ENCODE assay signal across 10 mouse cellular contexts in the genomic region with DNA sequence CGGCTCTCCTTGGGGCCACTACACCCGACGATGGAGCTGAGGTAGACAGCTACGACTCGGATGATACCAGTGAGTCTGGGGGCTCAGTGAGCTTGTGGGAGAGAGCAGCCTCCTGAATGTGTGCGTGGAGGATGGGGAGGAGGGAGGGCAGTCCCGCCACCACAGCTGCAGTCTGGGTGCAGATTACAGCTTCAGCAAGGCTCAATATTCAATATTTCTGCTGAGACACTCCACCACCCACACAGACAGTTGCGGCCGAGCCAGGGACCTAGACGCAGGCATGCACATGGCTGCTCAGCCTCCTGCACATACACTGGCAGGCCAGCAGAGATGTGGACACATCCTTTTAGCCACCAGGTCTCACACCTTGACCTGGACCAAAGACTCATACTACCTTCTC. TPM values are rescaled to one million over a fixed set of nuclear protein-coding genes. Genes with fewer than 3 reads are reported as not detected.
DNase-seq lines count a peak whose midpoint lies in the region; ATAC-seq and TF ChIP-seq lines count a peak whose summit lies in the region.
"Had no signal": no experiment of that assay in that cellular context is flagged by ENCODE, and none has a peak within 500 bp of the region (broad histone marks: within the 10 kb centered on the region; RNA-seq: fewer than 3 reads in every experiment).

No protein-coding gene starts in this region.

- intact Hi-C loops in gastrocnemius, postnatal 14 days (cut with DNase I; ENCODE audit: low total_unique reads), result no loop called here

- no peak for DNase-seq in layer of hippocampus, adult 2 months (ENCODE audit: low spot score in 2 of 2)
- no peak for DNase-seq in layer of hippocampus, postnatal 10 days (ENCODE audit: low spot score in 2 of 2)
- no peak for DNase-seq in gastrocnemius, postnatal 14 days
- DNase-seq in lung, postnatal 10 days, result no peak
- DNase-seq in adrenal gland, postnatal 14 days, result no peak

- no peak overlapping the region for H3K9ac ChIP-seq in embryonic facial prominence, embryonic 15.5 days
- 0 out of 2 replicates have a peak overlapping the region, but pooled peaks have one; percentile 12 for H3K9ac ChIP-seq in intestine, embryonic 16.5 days (ENCODE audit: low read depth, low read length)
- peak overlapping the region; percentile 74 for H3K9ac ChIP-seq in neural tube, embryonic 15.5 days (replicated peaks)

- H3K27ac ChIP-seq in layer of hippocampus, adult 2 months, result peak overlapping the region; percentile 36; the same call in 1 of the 2 replicates
- H3K27ac ChIP-seq in embryonic facial prominence, embryonic 15.5 days (replicated peaks), result no peak overlapping the region
- H3K27ac ChIP-seq in intestine, embryonic 16.5 days (ENCODE audit: low read length), result no peak overlapping the region
- no peak overlapping the region; the same call in 1 of the 2 replicates for H3K27ac ChIP-seq in neural tube, embryonic 15.5 days (replicated peaks)

- H3K27me3 ChIP-seq in embryonic facial prominence, embryonic 15.5 days, result peaks cover 27% of the 10 kb centered on the region
- peaks cover 23% of the 10 kb centered on the region for H3K27me3 ChIP-seq in intestine, embryonic 16.5 days (replicated peaks; ENCODE audit: control insufficient read depth, insufficient read depth, low read length)
- H3K27me3 ChIP-seq in neural tube, embryonic 15.5 days (replicated peaks), result peaks cover 22% of the 10 kb centered on the region

- no peaks in the 10 kb centered on the region for H3K9me3 ChIP-seq in embryonic facial prominence, embryonic 15.5 days (replicated peaks)
- no peaks in the 10 kb centered on the region for H3K9me3 ChIP-seq in intestine, embryonic 16.5 days (ENCODE audit: control insufficient read depth, low read length)
- no peaks in the 10 kb centered on the region for H3K9me3 ChIP-seq in neural tube, embryonic 15.5 days (replicated peaks)

- TF ChIP-seq CTCF in layer of hippocampus, adult 2 months (conservative IDR thresholded peaks at IDR 0.05), result no peak

- H3K36me3 ChIP-seq in embryonic facial prominence, embryonic 15.5 days, result peaks cover 22% of the 10 kb centered on the region
- peaks cover 13% of the 10 kb centered on the region; the same call in 1 of the 2 replicates for H3K36me3 ChIP-seq in intestine, embryonic 16.5 days (ENCODE audit: control insufficient read depth, insufficient read depth, low read length)
- peaks cover 31% of the 10 kb centered on the region for H3K36me3 ChIP-seq in neural tube, embryonic 15.5 days

- H3K4me3 ChIP-seq in layer of hippocampus, adult 2 months, result peak overlapping the region; percentile 63
- H3K4me3 ChIP-seq in embryonic facial prominence, embryonic 15.5 days (replicated peaks), result 0 out of 2 replicates have a peak overlapping the region, but pooled peaks have one; percentile 51
- H3K4me3 ChIP-seq in intestine, embryonic 16.5 days (ENCODE audit: low read length), result no peak overlapping the region
- H3K4me3 ChIP-seq in neural tube, embryonic 15.5 days (replicated peaks), result peak overlapping the region; percentile 61

- H3K4me1 ChIP-seq in embryonic facial prominence, embryonic 15.5 days, result peaks cover 24% of the 10 kb centered on the region
- H3K4me1 ChIP-seq in intestine, embryonic 16.5 days (ENCODE audit: control insufficient read depth, insufficient read depth, low read length), result peaks cover 28% of the 10 kb centered on the region
- H3K4me1 ChIP-seq in neural tube, embryonic 15.5 days, result peaks cover 24% of the 10 kb centered on the region

- ATAC-seq in embryonic facial prominence, embryonic 15.5 days (ENCODE audit: insufficient number of reproducible peaks, low FRiP score, low TSS enrichment, low read depth), result no peak
- ATAC-seq in intestine, embryonic 16.5 days, result 0 out of 2 replicates have a peak, but pooled peaks have one; percentile 4
- 0 out of 2 replicates have a peak, but pooled peaks have one; percentile 23 for ATAC-seq in neural tube, embryonic 15.5 days (ENCODE audit: low FRiP score)

- H3K4me2 ChIP-seq in embryonic facial prominence, embryonic 15.5 days (replicated peaks), result peak overlapping the region; percentile 97
- H3K4me2 ChIP-seq in intestine, embryonic 16.5 days (ENCODE audit: low read depth, low read length), result no peak overlapping the region
- H3K4me2 ChIP-seq in neural tube, embryonic 15.5 days, result peak overlapping the region; percentile 100

- 18% methylated on average over 10 of the region's 10 CpGs for WGBS in embryonic facial prominence, embryonic 15.5 days
- WGBS in intestine, embryonic 16.5 days, result 26% methylated on average over 10 of the region's 10 CpGs
- 22% methylated on average over 10 of the region's 10 CpGs for WGBS in neural tube, embryonic 15.5 days

RNA-seq across cellular contexts. Expression of a gene that starts 1.6 kb away (rescaled TPM):
- total RNA-seq in layer of hippocampus, adult 2 months (2021), result 10 to 100 TPM; 19.2 to 20.5 TPM
- 10 to 100 TPM; 54.0 to 54.1 TPM for total RNA-seq in layer of hippocampus, postnatal 10 days (2021)
- 0.85 and 1.6 TPM in 2 replicates for polyA plus RNA-seq in embryonic facial prominence, embryonic 15.5 days (2015; fragmentation: Nextera tagmentation; extraction: Ambion mirVana)
- polyA plus RNA-seq in intestine, embryonic 16.5 days (2015; fragmentation: Nextera tagmentation; extraction: Ambion mirVana), result 0.37 and 0.62 TPM in 2 replicates
- 36.2 and 39.3 TPM in 2 replicates for polyA plus RNA-seq in neural tube, embryonic 15.5 days (2015; fragmentation: Nextera tagmentation; extraction: Ambion mirVana)
- total RNA-seq in gastrocnemius, postnatal 14 days (2021), result not detected
- 0.63 and 0.64 TPM in 2 replicates for total RNA-seq in adrenal gland, postnatal 14 days (2021)
- total RNA-seq: megakaryocyte-erythroid progenitor cell, adult 5-6 weeks had no signal

RNA-seq across cellular contexts. Expression of a gene that starts 13.0 kb away (rescaled TPM):
- 10 to 100 TPM; 32.2 to 38.5 TPM for total RNA-seq in layer of hippocampus, adult 2 months (2021)
- 10 to 100 TPM; 38.8 to 40.9 TPM for total RNA-seq in layer of hippocampus, postnatal 10 days (2021)
- 26.8 and 33.3 TPM in 2 replicates for polyA plus RNA-seq in embryonic facial prominence, embryonic 15.5 days (2015; fragmentation: Nextera tagmentation; extraction: Ambion mirVana)
- 18.3 and 24.8 TPM in 2 replicates for polyA plus RNA-seq in intestine, embryonic 16.5 days (2015; fragmentation: Nextera tagmentation; extraction: Ambion mirVana)
- 20.3 and 28.6 TPM in 2 replicates for polyA plus RNA-seq in neural tube, embryonic 15.5 days (2015; fragmentation: Nextera tagmentation; extraction: Ambion mirVana)
- 1 to 10 TPM; 6.1 to 8.5 TPM for total RNA-seq in gastrocnemius, postnatal 14 days (2021)
- 24.1 and 30.2 TPM in 2 replicates for total RNA-seq in adrenal gland, postnatal 14 days (2021)

RNA-seq across cellular contexts. Expression of a gene that starts 13.4 kb away (rescaled TPM):
- total RNA-seq in layer of hippocampus, adult 2 months (2021), result 10 to 100 TPM; 49.2 to 49.4 TPM
- 10 to 100 TPM; 56.1 to 58.8 TPM for total RNA-seq in layer of hippocampus, postnatal 10 days (2021)
- polyA plus RNA-seq in embryonic facial prominence, embryonic 15.5 days (2015; fragmentation: Nextera tagmentation; extraction: Ambion mirVana), result 84.4 and 92.0 TPM in 2 replicates
- polyA plus RNA-seq in intestine, embryonic 16.5 days (2015; fragmentation: Nextera tagmentation; extraction: Ambion mirVana), result 62.3 and 64.0 TPM in 2 replicates
- polyA plus RNA-seq in neural tube, embryonic 15.5 days (2015; fragmentation: Nextera tagmentation; extraction: Ambion mirVana), result 89.4 and 90.5 TPM in 2 replicates
- 10 to 100 TPM; 13.7 to 14.1 TPM for total RNA-seq in gastrocnemius, postnatal 14 days (2021)
- 39.2 and 41.9 TPM in 2 replicates for total RNA-seq in adrenal gland, postnatal 14 days (2021)

RNA-seq across cellular contexts. Expression of a gene that starts 17.4 kb away (rescaled TPM):
- not detected for total RNA-seq in layer of hippocampus, adult 2 months (2021)
- not detected for total RNA-seq in layer of hippocampus, postnatal 10 days (2021)
- not detected in 2 replicates for polyA plus RNA-seq in embryonic facial prominence, embryonic 15.5 days (2015; fragmentation: Nextera tagmentation; extraction: Ambion mirVana)
- not detected in 2 replicates for polyA plus RNA-seq in intestine, embryonic 16.5 days (2015; fragmentation: Nextera tagmentation; extraction: Ambion mirVana)
- polyA plus RNA-seq in neural tube, embryonic 15.5 days (2015; fragmentation: Nextera tagmentation; extraction: Ambion mirVana), result not detected in 2 replicates
- total RNA-seq in gastrocnemius, postnatal 14 days (2021), result not detected
- total RNA-seq in adrenal gland, postnatal 14 days (2021), result not detected in 2 replicates
- total RNA-seq: megakaryocyte-erythroid progenitor cell, adult 5-6 weeks had no signal
- polyA plus RNA-seq: intestine, embryonic 14.5 days had no signal

RNA-seq across cellular contexts. Expression of a gene that starts 35.7 kb away (rescaled TPM):
- total RNA-seq in layer of hippocampus, adult 2 months (2021), result 100 to 1,000 TPM; 154 to 163 TPM
- 100 to 1,000 TPM; 147 to 167 TPM for total RNA-seq in layer of hippocampus, postnatal 10 days (2021)
- 50.4 and 50.6 TPM in 2 replicates for polyA plus RNA-seq in embryonic facial prominence, embryonic 15.5 days (2015; fragmentation: Nextera tagmentation; extraction: Ambion mirVana)
- polyA plus RNA-seq in intestine, embryonic 16.5 days (2015; fragmentation: Nextera tagmentation; extraction: Ambion mirVana), result 27.6 and 28.6 TPM in 2 replicates
- 52.4 and 55.2 TPM in 2 replicates for polyA plus RNA-seq in neural tube, embryonic 15.5 days (2015; fragmentation: Nextera tagmentation; extraction: Ambion mirVana)
- total RNA-seq in gastrocnemius, postnatal 14 days (2021), result 10 to 100 TPM; 33.1 to 33.5 TPM
- total RNA-seq in adrenal gland, postnatal 14 days (2021), result 68.8 and 79.4 TPM in 2 replicates

Comparison
In these comparisons a context has a peak if more than half of its experiments do, and no peak if none do; other contexts are left out.
1. RNA of a gene that starts 1.6 kb away (total RNA-seq): 54.0 to 54.1 TPM in layer of hippocampus, postnatal 10 days and 19.2 to 20.5 TPM in layer of hippocampus, adult 2 months; 0.63 to 0.64 TPM in adrenal gland, postnatal 14 days and not detected in gastrocnemius, postnatal 14 days; every median in the first group is over 10 times any median in the second.